Mouse (Mus musculus): ENCODE data around the gene Pgf. TPM values are rescaled to one million over a fixed set of nuclear protein-coding genes. Genes with fewer than 3 reads are reported as not detected.

Pgf gene
- total and polyA plus RNA-seq, 2 experiments from 2014 or later: 5.3 to 8.9 TPM

DNA sequence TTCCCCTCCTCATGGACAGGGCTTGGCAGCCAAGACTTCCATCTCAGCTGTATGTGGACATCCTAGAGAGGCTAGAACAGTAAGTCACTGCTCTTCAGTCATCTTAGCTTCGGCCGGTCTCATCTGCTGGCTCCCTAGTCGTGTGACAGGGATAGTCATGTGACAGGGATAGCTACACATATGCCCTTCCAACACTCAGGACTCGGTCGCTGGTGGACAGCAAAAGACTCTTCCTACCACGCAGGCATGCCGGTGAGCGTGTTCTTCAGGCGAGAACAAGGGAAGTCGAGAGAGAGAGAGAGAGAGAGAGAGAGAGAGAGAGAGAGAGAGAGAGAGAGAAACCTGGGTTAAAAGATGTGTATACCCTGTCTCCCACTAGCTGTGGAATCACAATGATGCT, 27.8 kb upstream of the Pgf start:
- no peaks in the 10 kb centered on the region for H3K27me3 ChIP-seq (ENCODE audit: insufficient read depth, low read length)
- WGBS: 88% methylated on average over 10 of the region's 10 CpGs
- no peak for TF ChIP-seq CTCF (IDR thresholded peaks at IDR 0.05; ENCODE audit: low read depth)
- H3K4me1 ChIP-seq (ENCODE audit: insufficient read depth): no peaks in the 10 kb centered on the region
- no peaks in the 10 kb centered on the region for H3K36me3 ChIP-seq (ENCODE audit: insufficient read depth)
- no peak overlapping the region for H3K4me3 ChIP-seq (ENCODE audit: low read depth, low read length)
- H3K27ac ChIP-seq (ENCODE audit: low read depth, low read length): no peak overlapping the region
- DNase-seq (no peak), ATAC-seq (no peak)
- no peaks in the 10 kb centered on the region for H3K9me3 ChIP-seq (ENCODE audit: low read length)
- no peak overlapping the region for H3K4me2 ChIP-seq (ENCODE audit: low read depth)
- H3K9ac ChIP-seq: no peak overlapping the region

GRCm38 (mm10) chr12:85204105-85204504, 26.5 kb upstream of the Pgf start:
- no peak overlapping the region for H3K4me2 ChIP-seq (ENCODE audit: low read depth)
- H3K4me3 ChIP-seq (ENCODE audit: low read depth, low read length): no peak overlapping the region
- peak; percentile 16; the same call in 1 of the 2 replicates for TF ChIP-seq CTCF (IDR thresholded peaks at IDR 0.05; ENCODE audit: low read depth)
- DNase-seq (no peak), ATAC-seq (no peak)
- WGBS: 55% methylated on average over 8 of the region's 8 CpGs
- H3K27ac ChIP-seq (ENCODE audit: low read depth, low read length): no peak overlapping the region
- H3K27me3 ChIP-seq (ENCODE audit: insufficient read depth, low read length): no peaks in the 10 kb centered on the region
- no peak overlapping the region for H3K9ac ChIP-seq
- H3K9me3 ChIP-seq (ENCODE audit: low read length): no peaks in the 10 kb centered on the region
- no peaks in the 10 kb centered on the region for H3K36me3 ChIP-seq (ENCODE audit: insufficient read depth)
- no peaks in the 10 kb centered on the region for H3K4me1 ChIP-seq (ENCODE audit: insufficient read depth)

GRCm38 (mm10) chr12:85203699-85204098, 26.1 kb upstream of the Pgf start:
- no peak for DNase-seq
- Histone ChIP-seq H3K4me3 (ENCODE audit: low read depth, low read length) (no peak overlapping the region), H3K4me2 (ENCODE audit: low read depth) (no peak overlapping the region), H3K36me3 (ENCODE audit: insufficient read depth) (no peaks in the 10 kb centered on the region), H3K27ac (ENCODE audit: low read depth, low read length) (no peak overlapping the region), H3K4me1 (ENCODE audit: insufficient read depth) (no peaks in the 10 kb centered on the region), H3K9ac (no peak overlapping the region), H3K27me3 (ENCODE audit: insufficient read depth, low read length) (no peaks in the 10 kb centered on the region), H3K9me3 (ENCODE audit: low read length) (no peaks in the 10 kb centered on the region)
- no peak for ATAC-seq
- 69% methylated on average over 5 of the region's 5 CpGs for WGBS
- TF ChIP-seq CTCF (IDR thresholded peaks at IDR 0.05; ENCODE audit: low read depth): no peak

GRCm38 (mm10) chr12:85202191-85202590, 24.6 kb upstream of the Pgf start:
- ATAC-seq: no peak
- H3K4me2 ChIP-seq (ENCODE audit: low read depth): no peak overlapping the region
- no peak overlapping the region for H3K9ac ChIP-seq
- no peak for DNase-seq
- H3K9me3 ChIP-seq (ENCODE audit: low read length): no peaks in the 10 kb centered on the region
- no peak overlapping the region for H3K27ac ChIP-seq (ENCODE audit: low read depth, low read length)
- no peaks in the 10 kb centered on the region for H3K27me3 ChIP-seq (ENCODE audit: insufficient read depth, low read length)
- 86% methylated on average over 7 of the region's 7 CpGs for WGBS
- no peak for TF ChIP-seq CTCF (IDR thresholded peaks at IDR 0.05; ENCODE audit: low read depth)
- H3K36me3 ChIP-seq (ENCODE audit: insufficient read depth): no peaks in the 10 kb centered on the region
- H3K4me1 ChIP-seq (ENCODE audit: insufficient read depth): no peaks in the 10 kb centered on the region
- H3K4me3 ChIP-seq (ENCODE audit: low read depth, low read length): no peak overlapping the region

DNA sequence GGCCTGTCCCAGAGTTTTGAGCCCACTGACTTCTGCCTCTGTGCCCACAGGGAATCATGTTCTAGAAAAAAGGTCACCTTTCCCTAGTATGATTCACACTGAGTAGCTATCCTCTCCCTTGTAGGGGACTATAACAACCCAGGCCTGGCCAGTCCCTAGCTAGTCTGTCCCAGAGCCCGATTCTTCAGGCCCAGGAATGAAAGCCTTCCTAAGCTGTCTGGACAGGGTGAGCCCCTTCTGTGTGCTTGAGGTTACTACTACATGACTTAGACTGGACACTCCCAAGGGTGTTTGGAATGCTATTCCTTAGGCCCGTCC, 24.2 kb upstream of the Pgf start:
- no peak overlapping the region for H3K4me2 ChIP-seq (ENCODE audit: low read depth)
- H3K4me1 ChIP-seq (ENCODE audit: insufficient read depth): no peaks in the 10 kb centered on the region
- no peak overlapping the region for H3K4me3 ChIP-seq (ENCODE audit: low read depth, low read length)
- no peaks in the 10 kb centered on the region for H3K9me3 ChIP-seq (ENCODE audit: low read length)
- no peaks in the 10 kb centered on the region for H3K27me3 ChIP-seq (ENCODE audit: insufficient read depth, low read length)
- no peaks in the 10 kb centered on the region for H3K36me3 ChIP-seq (ENCODE audit: insufficient read depth)
- 81% methylated on average over 2 of the region's 2 CpGs for WGBS
- no peak overlapping the region for H3K9ac ChIP-seq
- DNase-seq (no peak), ATAC-seq (no peak)
- no peak overlapping the region for H3K27ac ChIP-seq (ENCODE audit: low read depth, low read length)
- TF ChIP-seq CTCF (IDR thresholded peaks at IDR 0.05; ENCODE audit: low read depth): no peak

DNA sequence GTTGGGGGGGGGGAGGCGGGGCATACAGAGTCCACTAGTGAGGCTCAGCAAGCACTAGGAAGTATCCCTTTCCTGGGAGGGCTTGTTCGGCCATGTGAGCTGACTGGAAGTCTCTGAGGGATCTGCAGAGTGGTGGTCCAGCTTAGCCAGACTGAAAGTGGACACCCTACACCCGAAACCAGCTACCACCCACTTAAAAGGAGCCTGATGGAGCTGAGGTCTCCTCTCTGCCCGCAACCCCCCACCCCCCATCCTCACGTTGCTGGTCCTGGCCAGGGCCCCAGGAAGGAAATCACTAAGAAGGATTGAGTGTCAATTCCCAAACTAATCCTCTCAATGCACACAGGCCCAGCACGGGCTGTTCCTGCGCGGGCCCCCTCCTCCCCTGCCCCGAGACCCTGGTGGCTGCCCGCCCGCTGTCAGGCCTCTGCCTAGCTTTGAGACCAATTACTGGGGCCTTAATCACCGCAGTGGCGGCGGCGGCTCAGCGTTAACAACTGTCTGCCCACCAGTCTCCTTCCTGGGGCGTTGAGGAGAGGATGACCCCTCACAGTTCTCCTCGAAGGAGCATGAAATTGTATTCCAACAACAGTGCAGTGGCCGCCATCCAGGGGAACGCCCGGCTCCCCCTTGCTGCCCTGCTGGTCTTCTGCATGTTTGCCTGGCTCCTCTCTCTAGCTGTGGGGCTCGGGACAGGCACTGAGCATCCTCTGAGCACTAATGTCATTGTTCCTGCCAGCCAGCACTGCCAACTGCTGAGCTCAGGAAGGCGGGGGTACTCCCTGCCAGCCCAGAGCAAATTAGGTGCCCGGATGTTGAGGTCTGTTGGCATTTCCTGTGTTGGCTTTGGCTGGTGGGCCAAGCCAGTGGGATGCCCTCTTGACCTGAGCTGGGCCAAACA, 23.6 kb upstream of the Pgf start:
- no peaks in the 10 kb centered on the region for H3K27me3 ChIP-seq (ENCODE audit: insufficient read depth, low read length)
- no peaks in the 10 kb centered on the region for H3K4me1 ChIP-seq (ENCODE audit: insufficient read depth)
- H3K9ac ChIP-seq: 0 out of 2 replicates have a peak overlapping the region, but pooled peaks have one; percentile 6
- H3K4me2 ChIP-seq (ENCODE audit: low read depth): no peak overlapping the region
- H3K4me3 ChIP-seq (ENCODE audit: low read depth, low read length): no peak overlapping the region
- H3K27ac ChIP-seq (ENCODE audit: low read depth, low read length): no peak overlapping the region
- no peak for TF ChIP-seq CTCF (IDR thresholded peaks at IDR 0.05; ENCODE audit: low read depth)
- H3K9me3 ChIP-seq (ENCODE audit: low read length): no peaks in the 10 kb centered on the region
- no peaks in the 10 kb centered on the region for H3K36me3 ChIP-seq (ENCODE audit: insufficient read depth)
- ATAC-seq (peak; percentile 83), DNase-seq (peak; percentile 24)
- 12% methylated on average over 24 of the region's 24 CpGs for WGBS

DNA sequence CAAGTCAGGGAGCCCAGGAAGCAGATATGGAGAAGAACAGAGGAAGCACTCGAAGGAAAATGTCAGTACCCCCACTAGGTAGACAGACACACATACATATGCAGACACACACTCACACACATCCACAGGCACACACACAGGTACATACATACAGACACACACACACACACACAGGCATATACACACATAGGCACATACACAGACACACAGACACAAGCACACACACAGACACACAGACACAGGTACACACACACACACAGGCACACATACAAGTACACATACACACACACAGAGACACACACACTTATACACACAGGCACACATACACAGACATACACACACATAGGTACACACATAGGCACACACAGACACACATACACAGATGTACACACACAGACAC, 22.4 kb upstream of the Pgf start:
- DNase-seq (no peak), ATAC-seq (no peak)
- H3K9me3 ChIP-seq (ENCODE audit: low read length): no peaks in the 10 kb centered on the region
- TF ChIP-seq CTCF (IDR thresholded peaks at IDR 0.05; ENCODE audit: low read depth): no peak
- no peaks in the 10 kb centered on the region for H3K36me3 ChIP-seq (ENCODE audit: insufficient read depth)
- no peaks in the 10 kb centered on the region for H3K4me1 ChIP-seq (ENCODE audit: insufficient read depth)
- WGBS: 78% methylated on average over 1 of the region's 1 CpGs
- no peak overlapping the region for H3K4me3 ChIP-seq (ENCODE audit: low read depth, low read length)
- no peak overlapping the region for H3K27ac ChIP-seq (ENCODE audit: low read depth, low read length)
- H3K9ac ChIP-seq: no peak overlapping the region
- no peak overlapping the region for H3K4me2 ChIP-seq (ENCODE audit: low read depth)
- no peaks in the 10 kb centered on the region for H3K27me3 ChIP-seq (ENCODE audit: insufficient read depth, low read length)

All from forebrain, postnatal 0 days (tissue).